In the genomic region with DNA sequence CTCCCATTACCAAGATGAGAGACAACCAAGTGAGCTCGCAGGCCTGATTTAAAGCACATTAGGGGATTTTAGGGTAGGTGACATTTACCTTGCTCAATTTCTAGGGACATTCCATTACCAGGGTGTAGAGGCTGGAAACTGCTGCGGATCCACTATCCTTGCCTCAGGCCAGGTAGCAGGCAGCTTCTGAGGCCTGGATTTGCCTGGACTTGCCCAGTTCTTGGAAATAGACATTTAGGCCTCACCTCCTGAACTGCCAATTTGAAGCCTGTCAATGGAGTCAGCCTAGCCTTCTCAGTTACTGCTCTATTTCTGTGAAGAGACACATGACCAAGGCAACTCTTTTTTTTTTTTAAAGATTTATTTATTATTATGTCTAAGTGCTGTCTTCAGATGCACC, we compare ENCODE assay signal across 25 mouse cellular contexts.
"Had no signal": no experiment of that assay in that cellular context is flagged by ENCODE, and none has a peak within 500 bp of the region (broad histone marks: within the 10 kb centered on the region; RNA-seq: fewer than 3 reads in every experiment).

No protein-coding gene starts in this region.

- H3K36me3 ChIP-seq: hindbrain, embryonic 15.5 days had no signal

- H3K9me3 ChIP-seq: heart, embryonic 15.5 days; hindbrain, embryonic 15.5 days; limb, embryonic 10.5 days; liver, embryonic 13.5 days; liver, embryonic 15.5 days had no signal

- H3K27ac ChIP-seq: heart, embryonic 10.5 days; heart, embryonic 13.5 days; heart, embryonic 15.5 days; hindbrain, embryonic 13.5 days; hindbrain, embryonic 15.5 days; hindbrain, postnatal 0 days; kidney, embryonic 15.5 days; kidney, postnatal 0 days; left cerebral cortex, adult 2 months; limb, embryonic 10.5 days; limb, embryonic 12.5 days; liver, embryonic 13.5 days; liver, embryonic 15.5 days had no signal

- DNase-seq: gastrocnemius, postnatal 14 days; gastrocnemius, postnatal 36 days; heart, adult 18-20 months; heart, postnatal 14 days; heart, postnatal 36 days; kidney, adult 11 months; kidney, adult 2 months; kidney, adult 9 months; kidney, postnatal 14 days; kidney, postnatal 36 days; liver; liver, embryonic 13.5 days; liver, postnatal 0 days had no signal

- H3K27me3 ChIP-seq: heart, embryonic 13.5 days; heart, embryonic 15.5 days; hindbrain, embryonic 13.5 days; hindbrain, embryonic 15.5 days; kidney, embryonic 15.5 days; limb, embryonic 12.5 days; liver, embryonic 13.5 days; liver, embryonic 15.5 days had no signal

- H3K4me3 ChIP-seq: heart, embryonic 10.5 days; heart, embryonic 13.5 days; heart, embryonic 15.5 days; hindbrain, embryonic 13.5 days; hindbrain, embryonic 15.5 days; kidney, embryonic 15.5 days; left cerebral cortex, adult 2 months; limb, embryonic 10.5 days; limb, embryonic 12.5 days; liver, embryonic 13.5 days; liver, embryonic 15.5 days had no signal

- H3K4me1 ChIP-seq: heart, embryonic 15.5 days; hindbrain, embryonic 13.5 days; hindbrain, embryonic 15.5 days; kidney, embryonic 15.5 days; limb, embryonic 10.5 days; limb, embryonic 12.5 days had no signal

- H3K9ac ChIP-seq: heart, embryonic 13.5 days; heart, embryonic 15.5 days; hindbrain, embryonic 13.5 days; hindbrain, embryonic 15.5 days; kidney, embryonic 15.5 days; limb, embryonic 12.5 days; liver, embryonic 13.5 days; liver, embryonic 15.5 days; liver, postnatal 0 days had no signal
